Mouse (Mus musculus) retina, adult 2 months (tissue): ENCODE results near the gene Olfr659.

Source experiments
- DNase-seq: peaks from one replicate; pipeline ENCODE4 v3.0.0-alpha.2; 2012; ENCODE audit warnings: low read depth, low spot score

Gene Olfr659

GRCm38 (mm10) chr7:104666453-104666852, at the start of gene Olfr659:
Gene Olfr659 (plus strand): TSS chr7:104666753.
- no peak for DNase-seq

GRCm38 (mm10) chr7:104624494-104624893, 42.1 kb upstream of the Olfr659 start, which contains the start of gene Olfr657:
Gene Olfr657 (plus strand): TSS chr7:104624794.
- no peak for DNase-seq

GRCm38 (mm10) chr7:104646841-104647482, 19.6 kb upstream of the Olfr659 start, which contains the start of gene Olfr658:
Gene Olfr658 (minus strand): TSS chr7:104647305.
- DNase-seq = no peak

GRCm38 (mm10) chr7:104686201-104686600, 19.6 kb downstream of the Olfr659 start, which contains the start of gene Olfr661:
Gene Olfr661 (plus strand): TSS chr7:104686501.
- no peak for DNase-seq
